ENCODE assay signal across 8 mouse cellular contexts in the genomic region with DNA sequence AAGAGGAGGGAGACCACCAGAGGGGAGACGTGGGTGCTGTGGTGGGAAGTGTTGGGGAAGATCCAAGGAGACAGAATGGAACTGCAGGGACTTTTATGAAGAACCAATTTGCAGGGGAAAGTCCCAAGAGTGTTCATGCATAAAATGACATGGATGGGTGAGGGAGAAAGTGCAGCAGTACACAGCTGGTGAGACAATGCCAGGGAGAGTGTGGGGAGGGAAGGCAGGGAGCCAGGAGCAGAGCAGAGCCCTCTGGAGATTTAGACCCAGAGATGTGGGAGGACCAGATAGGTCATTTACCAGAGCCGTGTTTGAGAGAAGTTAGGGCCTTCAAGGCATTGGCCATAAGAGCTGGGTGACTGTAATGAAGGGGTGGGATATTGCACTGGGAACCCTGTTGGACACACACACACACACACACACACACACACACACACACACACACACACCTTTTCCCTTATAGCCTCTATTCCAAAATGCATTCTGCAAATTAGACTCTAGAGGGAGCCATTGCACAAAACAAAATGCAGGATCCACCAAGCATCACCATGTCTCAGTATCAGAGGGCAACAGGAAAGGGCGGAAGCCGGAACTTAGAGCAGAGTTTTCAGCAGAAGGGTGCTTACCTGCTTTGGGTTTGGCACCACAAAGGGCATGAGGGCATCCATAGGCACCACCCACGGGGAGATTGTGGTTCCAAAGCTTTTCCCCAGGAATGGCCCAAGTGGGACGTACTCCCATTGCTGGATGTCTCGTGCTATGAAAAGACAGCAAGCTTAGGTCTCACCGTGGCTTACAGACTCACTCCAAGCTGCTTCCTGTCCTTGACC. TPM values are rescaled to one million over a fixed set of nuclear protein-coding genes. Genes with fewer than 3 reads are reported as not detected.
A peak's percentile ranks its signal among the peaks of the same experiment; 100 is the strongest.
DNase-seq lines count a peak whose midpoint lies in the region; ATAC-seq and TF ChIP-seq lines count a peak whose summit lies in the region.

No protein-coding gene starts in this region.

- H3K4me1 ChIP-seq in intestine, embryonic 16.5 days (ENCODE audit: control insufficient read depth, insufficient read depth, low read length), result no peaks in the 10 kb centered on the region
- H3K4me1 ChIP-seq in liver, embryonic 13.5 days (replicated peaks), result peaks cover 14% of the 10 kb centered on the region

- no peak overlapping the region for H3K4me2 ChIP-seq in intestine, embryonic 16.5 days (ENCODE audit: low read depth, low read length)
- 0 out of 2 replicates have a peak overlapping the region, but pooled peaks have one; percentile 5 for H3K4me2 ChIP-seq in liver, embryonic 13.5 days

- no peaks in the 10 kb centered on the region for H3K27me3 ChIP-seq in intestine, embryonic 16.5 days (replicated peaks; ENCODE audit: control insufficient read depth, insufficient read depth, low read length)
- no peaks in the 10 kb centered on the region for H3K27me3 ChIP-seq in liver, embryonic 13.5 days

- no peak overlapping the region for H3K27ac ChIP-seq in left cerebral cortex, adult 2 months
- H3K27ac ChIP-seq in intestine, embryonic 16.5 days (ENCODE audit: low read length), result no peak overlapping the region
- peak overlapping the region; percentile 36; the same call in 1 of the 2 replicates for H3K27ac ChIP-seq in liver, embryonic 13.5 days

- ATAC-seq in granulocyte monocyte progenitor cell, adult 5-6 weeks (replicated peaks; ENCODE audit: poor library complexity, severe bottlenecking), result peak; percentile 80
- ATAC-seq in intestine, embryonic 16.5 days, result peak; percentile 82
- ATAC-seq in liver, embryonic 13.5 days (ENCODE audit: low read depth), result peak; percentile 78

- WGBS in intestine, embryonic 16.5 days, result 48% methylated on average over 8 of the region's 8 CpGs
- 42% methylated on average over 8 of the region's 8 CpGs for WGBS in liver, embryonic 13.5 days (ENCODE audit: insufficient replicate concordance)

- DNase-seq in left cerebral cortex, adult 2 months (ENCODE audit: extremely low spot score in 1 of 2, low spot score in 2 of 2), result peak in 1 of 2 experiments; percentile 11
- DNase-seq in left cerebral cortex, adult 8-10 months (ENCODE audit: low spot score in 2 of 2), result no peak
- peak; percentile 42 for DNase-seq in cerebellum, adult 8-10 months
- peak; percentile 55 for DNase-seq in liver, embryonic 13.5 days
- peak; percentile 33 for DNase-seq in neural tube, embryonic 10.5 days (ENCODE audit: extremely low spot score, low spot score)
- DNase-seq in yolk sac, embryonic 10.5 days (ENCODE audit: low spot score), result peak; percentile 39

- intact Hi-C loops in left cerebral cortex, adult 2 months (cut with DNase I), result loop anchor here (1.0 to 5.0 kb wide), 3 partner anchors 153 to 200 kb away; no protein-coding TSS in a partner anchor

- H3K36me3 ChIP-seq in intestine, embryonic 16.5 days (ENCODE audit: control insufficient read depth, insufficient read depth, low read length), result no peaks in the 10 kb centered on the region
- H3K36me3 ChIP-seq in liver, embryonic 13.5 days, result no peaks in the 10 kb centered on the region

- no peak overlapping the region for H3K4me3 ChIP-seq in left cerebral cortex, adult 2 months
- H3K4me3 ChIP-seq in intestine, embryonic 16.5 days (ENCODE audit: low read length), result no peak overlapping the region
- no peak overlapping the region for H3K4me3 ChIP-seq in liver, embryonic 13.5 days (replicated peaks)

- H3K9ac ChIP-seq in intestine, embryonic 16.5 days (ENCODE audit: low read depth, low read length), result no peak overlapping the region
- no peak overlapping the region for H3K9ac ChIP-seq in liver, embryonic 13.5 days

- no peaks in the 10 kb centered on the region for H3K9me3 ChIP-seq in intestine, embryonic 16.5 days (ENCODE audit: control insufficient read depth, low read length)
- H3K9me3 ChIP-seq in liver, embryonic 13.5 days (replicated peaks), result no peaks in the 10 kb centered on the region

- peak; percentile 55 for TF ChIP-seq CTCF in left cerebral cortex, adult 2 months (IDR thresholded peaks at IDR 0.05)

RNA-seq across cellular contexts. Expression of a gene that starts 12.2 kb away (rescaled TPM):
- 10 to 100 TPM; 17.3 to 20.8 TPM for total RNA-seq in left cerebral cortex, adult 2 months (2021)
- total RNA-seq in left cerebral cortex, adult 8-10 months (2022), result 10 to 100 TPM; 23.7 to 27.6 (median 26.1) TPM
- not detected in 2 replicates for total RNA-seq in granulocyte monocyte progenitor cell, adult 5-6 weeks (2014; fragmentation: Nextera tagmentation)
- total RNA-seq in granulocyte monocyte progenitor cell, adult 5-6 weeks (2017), result 1.2 TPM in 1 of 2 replicates, not detected in the other
- polyA plus RNA-seq in intestine, embryonic 16.5 days (2015; fragmentation: Nextera tagmentation; extraction: Ambion mirVana), result 17.3 and 17.7 TPM in 2 replicates
- 23.3 and 25.4 TPM in 2 replicates for polyA plus RNA-seq in liver, embryonic 13.5 days (2015; fragmentation: Nextera tagmentation; extraction: Ambion mirVana)

Comparison
In these comparisons a context has a peak if more than half of its experiments do, and no peak if none do; other contexts are left out.
1. DNase-seq: peak in cerebellum, adult 8-10 months (single experiment), liver, embryonic 13.5 days (single experiment), neural tube, embryonic 10.5 days (single experiment) and yolk sac, embryonic 10.5 days (single experiment); none in left cerebral cortex, adult 8-10 months (0 of 2).
2. RNA of a gene that starts 12.2 kb away (total RNA-seq): 23.7 to 27.6 TPM in left cerebral cortex, adult 8-10 months and 17.3 to 20.8 TPM in left cerebral cortex, adult 2 months; 1.2 TPM in granulocyte monocyte progenitor cell, adult 5-6 weeks; every median in the first group is over 4 times any median in the second.
3. Peak in every context shown above with its lines, with median percentiles within 50 percentile points of each other: ATAC-seq.